ENCODE assay signal across 8 mouse cellular contexts in genomic region chr17:21008382-21009331, GRCm38 (mm10). TPM values are rescaled to one million over a fixed set of nuclear protein-coding genes. Genes with fewer than 3 reads are reported as not detected.
DNase-seq lines count a peak whose midpoint lies in the region; ATAC-seq lines count a peak whose summit lies in the region.

Gene Zfp160 (plus strand): TSS chr17:21008903.

- peak; percentile 99 for ATAC-seq in inflammation-experienced regulatory T-cells, adult 6 months
- ATAC-seq in megakaryocyte-erythroid progenitor cell, adult 5-6 weeks (replicated peaks; ENCODE audit: low FRiP score, low TSS enrichment, poor library complexity, severe bottlenecking), result peak; percentile 98

- intact Hi-C loops in gastrocnemius, postnatal 14 days (cut with DNase I; ENCODE audit: low total_unique reads), result no loop called here
- intact Hi-C loops in left cerebral cortex, postnatal 10 days (cut with DNase I), result loop anchor here (2.0 kb wide), 1 partner anchor 64 kb away; the partner anchor contains the start of gene Ppp2r1a

- DNase-seq in adrenal gland, adult (ENCODE audit: inconsistent age in 2 of 2, low spot score in 1 of 2), result peak; percentile 90 to 97
- DNase-seq in embryo, embryonic 10.5 days (ENCODE audit: low spot score), result peak; percentile 96
- peak; percentile 83 for DNase-seq in gastrocnemius, postnatal 14 days
- DNase-seq in left cerebral cortex, postnatal 10 days (ENCODE audit: extremely low spot score in 1 of 2, low spot score in 2 of 2), result peak; percentile 90 to 91
- peak; percentile 88 for DNase-seq in right cerebral cortex, postnatal 25 days
- DNase-seq in urinary bladder, postnatal 4 days (ENCODE audit: low spot score in 2 of 2), result peak; percentile 77 to 84

RNA-seq across cellular contexts. Expression of gene Zfp160, which starts in this region (rescaled TPM):
- total RNA-seq in gastrocnemius, postnatal 14 days (2021), result 1 to 10 TPM; 6.4 to 7.9 TPM
- polyA plus RNA-seq in inflammation-experienced regulatory T-cells, adult 6 months (2017; shearing (Covaris generic)), result 10 to 100 TPM; 17.0 to 25.8 (median 23.2) TPM
- 10 to 100 TPM; 22.8 to 24.6 TPM for total RNA-seq in left cerebral cortex, postnatal 10 days (2021)
- total RNA-seq in megakaryocyte-erythroid progenitor cell, adult 5-6 weeks (2014; fragmentation: Nextera tagmentation), result 30.8 and 31.7 TPM in 2 replicates
- total RNA-seq in megakaryocyte-erythroid progenitor cell, adult 5-6 weeks (2017), result 25.4 and 39.1 TPM in 2 replicates

Comparison
In these comparisons a context has a peak if more than half of its experiments do, and no peak if none do; other contexts are left out.
1. Peak in every context shown above with its lines: DNase-seq and ATAC-seq.